Mouse (Mus musculus) lung, adult 18-20 months (tissue): ENCODE data around the gene Gm17359.
A peak's percentile ranks its signal among the peaks of the same experiment; 100 is the strongest.

Source experiments
- DNase-seq, 2 experiments: peaks; one replicate each; pipeline ENCODE4 v3.0.0; 2022; ENCODE audit warnings: mixed read lengths in 2 of 2

Gm17359 gene

DNA sequence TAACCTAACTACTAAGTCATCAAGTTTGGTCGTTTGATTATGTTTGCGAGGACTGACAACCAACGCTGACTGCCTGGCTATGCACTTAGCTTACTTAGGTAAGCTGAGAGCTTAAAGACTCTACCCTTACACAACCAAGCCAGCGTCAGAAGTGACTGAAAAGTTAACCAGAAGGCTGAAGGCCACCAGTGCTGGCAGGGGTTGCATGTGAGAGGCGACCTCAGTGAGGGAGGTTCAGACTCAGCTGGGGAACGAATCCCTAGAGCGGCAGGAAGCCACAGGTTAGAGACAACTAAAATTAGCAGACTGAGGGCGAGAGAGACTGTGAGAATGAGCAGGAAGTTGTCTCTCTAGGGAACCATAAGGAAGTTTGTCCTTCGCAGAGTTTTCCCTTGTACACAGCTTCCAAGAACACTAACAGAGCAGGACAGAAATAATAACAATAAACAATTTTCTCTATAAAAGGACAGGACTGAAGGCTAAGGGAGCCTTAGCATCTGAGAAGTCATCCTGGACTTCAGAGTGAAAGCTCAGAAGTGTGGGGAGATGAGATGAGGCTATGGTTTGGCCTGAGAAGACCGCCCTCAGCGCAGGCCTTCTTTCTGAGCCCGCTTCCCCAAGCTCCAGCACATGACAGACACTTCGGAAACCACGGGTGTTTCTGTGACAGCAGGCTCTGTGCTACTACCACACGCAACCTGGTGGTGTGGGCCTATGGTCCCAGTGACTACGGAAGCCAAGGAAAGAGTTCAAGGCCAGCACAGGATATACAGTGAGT is 148.0 kb downstream of the Gm17359 start:
- DNase-seq: no peak

DNA sequence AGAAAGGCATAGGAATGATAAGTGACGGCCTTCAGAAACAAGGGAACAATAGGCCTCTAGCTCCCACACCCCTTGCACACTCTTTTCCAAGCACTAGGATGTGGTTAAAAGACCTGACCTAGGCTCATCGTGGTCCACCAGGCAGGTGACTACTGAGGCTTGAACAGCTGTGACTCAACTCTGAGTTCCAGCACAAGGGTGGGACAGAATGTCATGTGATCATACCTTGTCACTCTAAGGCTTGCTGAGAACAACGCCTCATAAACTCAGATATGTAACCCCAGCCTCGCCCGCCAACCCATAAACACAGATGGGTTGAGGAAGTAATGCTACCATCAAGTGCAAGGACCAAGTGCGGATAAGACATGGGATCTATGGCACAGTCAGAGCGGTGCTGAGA is 151.6 kb downstream of the Gm17359 start:
- no peak for DNase-seq

DNA sequence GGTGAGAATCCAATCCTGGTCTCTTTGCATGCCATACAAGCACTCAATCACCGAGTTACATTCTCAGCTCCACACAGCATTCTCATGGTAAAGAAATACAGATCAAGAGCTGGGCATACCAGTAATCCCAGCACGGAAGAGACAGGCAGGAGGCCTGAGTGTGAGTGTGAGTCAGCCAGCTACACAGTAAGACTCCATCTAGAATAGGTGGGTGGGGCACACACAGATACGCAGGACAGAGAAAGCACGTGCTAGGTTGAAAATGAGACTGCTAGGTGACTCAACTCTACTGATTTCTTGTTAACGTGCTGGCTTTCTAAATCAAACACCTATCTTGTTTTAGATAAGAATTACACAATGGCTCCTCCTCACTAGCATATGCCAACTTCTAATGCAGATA is 153.6 kb downstream of the Gm17359 start:
- DNase-seq: no peak

DNA sequence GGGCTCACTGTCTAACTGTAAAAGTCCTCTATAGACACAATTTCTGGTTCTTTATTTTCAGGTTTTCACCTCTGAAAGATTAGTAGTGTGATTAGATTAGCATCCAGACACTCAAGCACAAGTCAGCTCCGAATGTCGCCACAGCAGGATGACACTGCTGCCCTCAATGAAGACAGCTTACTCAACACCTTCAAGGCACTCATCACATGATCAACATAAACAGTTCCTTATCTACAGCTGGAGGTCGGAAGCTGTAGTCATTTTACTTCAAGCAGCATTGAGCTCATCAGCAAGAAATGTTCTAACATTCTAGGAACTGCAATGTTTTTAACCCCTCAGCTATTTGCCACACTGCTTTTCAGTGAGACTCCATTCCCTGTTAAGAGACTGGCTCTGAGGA is 155.2 kb downstream of the Gm17359 start:
- DNase-seq: no peak

DNA sequence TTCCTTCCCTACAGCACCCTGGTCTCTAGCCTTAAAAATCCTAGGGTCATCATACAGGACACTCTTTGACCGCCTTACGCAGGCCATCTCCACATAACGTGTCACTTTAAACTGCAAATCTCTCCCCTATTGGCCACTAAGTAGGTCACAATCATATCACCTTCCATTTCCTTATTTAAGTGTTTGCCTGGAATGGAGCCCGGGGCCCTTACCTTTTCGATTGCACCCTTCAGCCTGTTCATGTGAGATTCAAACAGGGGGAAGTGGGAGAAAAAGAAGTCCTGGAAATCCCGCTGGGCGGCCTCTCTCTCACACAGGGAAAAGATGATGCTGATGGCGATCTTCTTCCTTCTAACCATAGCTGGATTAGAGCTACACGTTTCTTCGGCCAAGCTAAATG is 156.6 kb downstream of the Gm17359 start:
- peak; percentile 86 to 88 for DNase-seq

DNA sequence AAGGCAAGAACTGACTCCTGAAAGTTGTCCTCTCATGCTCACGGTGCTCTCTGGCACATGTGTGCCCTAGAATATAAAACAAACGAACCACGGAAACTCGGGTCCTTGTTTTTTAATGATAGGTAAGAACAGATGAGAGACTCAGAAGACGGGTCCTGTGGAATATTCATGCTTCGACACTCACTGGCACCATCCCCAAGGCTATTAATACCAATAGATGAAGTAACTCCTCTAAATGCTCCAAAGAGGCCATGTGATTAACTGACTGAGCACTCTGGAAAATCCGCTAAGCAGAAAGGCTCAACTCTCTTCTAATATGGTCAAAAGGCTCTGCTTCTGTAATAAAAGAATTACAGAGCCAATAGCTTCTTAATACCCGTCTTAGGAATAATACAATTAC is 157.6 kb downstream of the Gm17359 start:
- DNase-seq: no peak

DNA sequence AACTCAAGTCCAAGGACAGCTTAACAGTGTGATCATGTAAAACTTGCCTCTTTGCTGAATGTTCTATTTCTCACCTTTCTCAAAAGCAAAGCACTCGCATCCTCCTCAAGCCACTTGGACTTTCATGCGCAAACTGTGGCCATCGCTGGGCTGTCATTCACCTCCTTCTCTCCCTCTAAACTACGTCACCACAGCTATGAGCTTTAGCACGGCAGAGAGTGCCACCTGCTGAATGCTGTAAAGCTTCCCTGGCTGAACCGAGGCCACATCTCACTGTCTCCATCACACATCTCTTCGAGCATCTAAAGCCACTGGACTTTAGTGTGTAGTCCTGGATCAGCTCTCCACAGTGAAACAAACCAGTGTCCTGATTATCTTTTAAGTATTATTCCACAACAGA is 158.7 kb downstream of the Gm17359 start:
- DNase-seq: peak; percentile 23 to 31

DNA sequence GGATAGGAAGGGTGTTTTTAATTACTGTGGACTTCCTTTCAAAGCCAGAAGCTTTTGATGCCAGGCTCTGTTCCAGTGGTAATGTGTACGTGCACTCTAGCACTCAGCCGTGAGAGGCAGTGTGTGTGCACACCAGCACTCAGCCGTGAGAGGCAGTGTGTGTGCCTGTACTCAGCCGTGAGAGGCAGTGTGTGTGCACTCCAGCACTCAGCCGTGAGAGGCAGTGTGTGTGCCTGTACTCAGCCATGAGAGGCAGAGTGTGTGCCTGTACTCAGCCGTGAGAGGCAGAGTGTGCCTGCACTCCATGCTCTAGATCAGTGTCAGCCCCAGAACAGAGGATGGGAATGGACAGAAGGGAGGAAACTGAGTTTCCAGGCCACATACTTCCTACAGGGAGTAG is 160.2 kb downstream of the Gm17359 start:
- no peak for DNase-seq

DNA sequence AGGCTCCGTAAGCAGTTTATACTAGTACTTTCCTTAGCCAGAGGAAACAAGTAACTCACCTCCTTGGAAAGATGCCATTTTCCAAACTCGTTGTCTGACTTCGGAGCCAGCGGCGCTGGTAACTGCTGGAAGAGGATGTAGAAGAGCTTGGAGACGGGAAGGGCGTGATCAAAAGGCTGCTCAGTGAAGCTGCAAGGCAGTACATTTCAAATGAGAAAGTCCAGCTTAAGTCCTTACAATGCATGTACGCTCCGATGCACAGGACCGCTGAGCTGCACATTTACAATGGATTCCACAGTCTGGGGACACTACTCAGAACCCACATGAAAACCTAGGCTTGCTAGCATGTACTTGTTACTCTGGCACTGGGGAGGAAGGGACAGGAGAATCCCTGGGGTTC is 163.8 kb downstream of the Gm17359 start:
- DNase-seq: peak in 1 of 2 experiments; percentile 34

DNA sequence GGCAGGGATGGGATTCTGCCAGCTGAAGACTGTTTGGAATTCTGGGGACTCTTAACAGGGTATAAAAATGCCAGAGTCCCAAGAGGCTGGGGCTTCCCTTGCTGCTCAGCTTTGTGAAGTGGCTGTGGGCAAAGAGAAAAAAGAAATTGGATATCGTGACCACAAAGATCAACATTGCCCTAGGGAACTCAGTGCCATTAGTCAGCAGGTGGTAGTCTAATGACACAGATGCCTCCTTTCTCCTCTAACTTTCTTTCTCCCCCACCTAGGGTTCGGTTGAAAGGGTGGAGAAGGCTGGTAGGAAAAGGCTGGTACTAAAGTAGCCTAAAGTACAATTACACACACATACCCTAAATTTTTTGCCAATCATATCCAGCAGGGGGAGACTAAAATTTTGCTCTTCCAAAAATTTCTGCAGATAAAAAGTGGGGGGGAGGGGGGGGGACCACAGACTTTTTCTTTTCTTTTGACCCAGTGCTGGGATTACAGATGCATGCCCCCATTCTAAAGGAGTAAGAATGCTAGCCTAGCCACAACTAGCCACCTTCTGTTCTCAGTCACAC is 164.8 kb downstream of the Gm17359 start:
- no peak for DNase-seq
